Mouse (Mus musculus): Measurements from ENCODE around the gene Cyp8b1.

- TF ChIP-seq CTCF (IDR thresholded peaks at IDR 0.05; ENCODE audit: low read depth, low read length) (no peak), POLR2A (IDR thresholded peaks at IDR 0.05; ENCODE audit: extremely low read depth, insufficient read depth, low read length) (no peak)
These were observed 18.8 kb upstream of the Cyp8b1 start for GRCm38 (mm10) chr9:121934856-121935255.

All from liver, adult 2 months (tissue).